Mouse (Mus musculus) embryonic facial prominence, embryonic 11.5 days (tissue): ENCODE measurements at regions not wholly inside any gene's neighbourhood (a gene's known extent, or its start where the extent isn't known, plus 50 kb on each side); places are given as distances from the start of the nearest gene placed in this dataset.

Source experiments
- ATAC-seq: fragments of 200-750 bp; cut with Nextera tagmentation; replicated peaks from 2 replicates; pipeline ENCODE4 v1.8.0; 2017; ENCODE audit warnings: low read depth; ENCODE audit not compliant: insufficient number of reproducible peaks, low FRiP score, low TSS enrichment
- DNase-seq: peaks from one replicate; pipeline ENCODE4 v3.0.0-alpha.2; 2015; ENCODE audit warnings: low spot score
- H3K27ac ChIP-seq: fragments of 300-500 bp; sonication (generic); replicated peaks from 2 replicates; pipeline ENCODE4 v1.5.1; 2014; ENCODE audit warnings: mild to moderate bottlenecking, low read depth, low read length, control low read depth
- H3K27me3 ChIP-seq: fragments of 300-500 bp; sonication (generic); 2 replicates; pipeline ENCODE4 v1.6.1; 2014; ENCODE audit warnings: mild to moderate bottlenecking, low read length, moderate library complexity, mixed read lengths; ENCODE audit not compliant: control insufficient read depth, insufficient read depth
- H3K36me3 ChIP-seq: fragments of 300-500 bp; sonication (generic); replicated peaks from 2 replicates; pipeline ENCODE4 v1.6.1; 2014; ENCODE audit warnings: low read depth, mild to moderate bottlenecking, low read length, moderate library complexity, mixed read lengths; ENCODE audit not compliant: control insufficient read depth, insufficient read depth
- H3K4me1 ChIP-seq: fragments of 300-500 bp; sonication (generic); 2 replicates; pipeline ENCODE4 v1.6.1; 2014; ENCODE audit warnings: low read length, mixed read lengths; ENCODE audit not compliant: control insufficient read depth, insufficient read depth
- H3K4me2 ChIP-seq: fragments of 300-500 bp; sonication (generic); 2 replicates; pipeline ENCODE4 v1.6.1; 2014; ENCODE audit warnings: low read depth, mild to moderate bottlenecking, control low read depth, low read length, moderate library complexity
- H3K4me3 ChIP-seq: fragments of 300-500 bp; sonication (generic); 2 replicates; pipeline ENCODE4 v1.5.1; 2014; ENCODE audit warnings: low read depth, low read length, control low read depth
- H3K9ac ChIP-seq: fragments of 300-500 bp; sonication (generic); replicated peaks from 2 replicates; pipeline ENCODE4 v1.6.1; 2014; ENCODE audit warnings: mild to moderate bottlenecking, control low read depth, low read length
- H3K9me3 ChIP-seq: fragments of 300-500 bp; sonication (generic); replicated peaks from 2 replicates; pipeline ENCODE4 v1.6.1; 2016; ENCODE audit warnings: mild to moderate bottlenecking, low read length, inconsistent platforms, mixed read lengths; ENCODE audit not compliant: control insufficient read depth
- WGBS: fragments of 180-500 bp; shearing (Covaris S2); extraction: QIAGEN DNeasy Blood & Tissue Kit; methylation state at CpG from one replicate; pipeline ENCODE4 v1.1.7; 2014; 5-methylcytosine and 5-hydroxymethylcytosine counted together

GRCm38 (mm10) chr13:102434372-102434954 lies 258.9 kb upstream of the Cd180 start:
- WGBS: 68% methylated on average over 3 of the region's 3 CpGs
- no peak for DNase-seq
- no peak overlapping the region for H3K4me3 ChIP-seq
- no peaks in the 10 kb centered on the region for H3K4me1 ChIP-seq
- H3K27ac ChIP-seq: no peak overlapping the region
- no peak for ATAC-seq
- H3K27me3 ChIP-seq: no peaks in the 10 kb centered on the region
- H3K36me3 ChIP-seq: no peaks in the 10 kb centered on the region
- H3K9me3 ChIP-seq: no peaks in the 10 kb centered on the region
- no peak overlapping the region for H3K9ac ChIP-seq
- no peak overlapping the region for H3K4me2 ChIP-seq

GRCm38 (mm10) chr13:102442676-102443075 lies 250.7 kb upstream of the Cd180 start:
- no peak overlapping the region for H3K9ac ChIP-seq
- H3K36me3 ChIP-seq: no peaks in the 10 kb centered on the region
- H3K4me3 ChIP-seq: no peak overlapping the region
- H3K27me3 ChIP-seq: no peaks in the 10 kb centered on the region
- ATAC-seq (no peak), DNase-seq (no peak)
- H3K4me1 ChIP-seq: no peaks in the 10 kb centered on the region
- no peaks in the 10 kb centered on the region for H3K9me3 ChIP-seq
- 72% methylated on average over 2 of the region's 2 CpGs for WGBS
- no peak overlapping the region for H3K4me2 ChIP-seq
- H3K27ac ChIP-seq: no peak overlapping the region

GRCm38 (mm10) chr13:102447310-102447709 lies 246.0 kb upstream of the Cd180 start:
- Histone ChIP-seq H3K9ac (no peak overlapping the region), H3K4me1 (no peaks in the 10 kb centered on the region), H3K36me3 (no peaks in the 10 kb centered on the region), H3K9me3 (no peaks in the 10 kb centered on the region), H3K4me2 (no peak overlapping the region), H3K27ac (no peak overlapping the region), H3K4me3 (no peak overlapping the region), H3K27me3 (no peaks in the 10 kb centered on the region)
- WGBS: 53% methylated on average over 5 of the region's 5 CpGs
- peak; percentile 12 for DNase-seq
- no peak for ATAC-seq

- H3K9ac ChIP-seq: no peak overlapping the region
- no peaks in the 10 kb centered on the region for H3K36me3 ChIP-seq
- H3K27me3 ChIP-seq: no peaks in the 10 kb centered on the region
- H3K27ac ChIP-seq: no peak overlapping the region
- H3K9me3 ChIP-seq: no peaks in the 10 kb centered on the region
- 20% methylated on average over 8 of the region's 8 CpGs for WGBS
- peak; percentile 25 for DNase-seq
- ATAC-seq: no peak
- H3K4me3 ChIP-seq: no peak overlapping the region
- no peaks in the 10 kb centered on the region for H3K4me1 ChIP-seq
- no peak overlapping the region for H3K4me2 ChIP-seq
Observed at GRCm38 (mm10) chr13:102449416-102450121, 243.8 kb upstream of the Cd180 start.

- 78% methylated on average over 7 of the region's 7 CpGs for WGBS
- H3K9ac ChIP-seq: no peak overlapping the region
- H3K9me3 ChIP-seq: no peaks in the 10 kb centered on the region
- no peak overlapping the region for H3K27ac ChIP-seq
- no peaks in the 10 kb centered on the region for H3K4me1 ChIP-seq
- H3K27me3 ChIP-seq: no peaks in the 10 kb centered on the region
- H3K4me3 ChIP-seq: no peak overlapping the region
- no peak for ATAC-seq
- no peak overlapping the region for H3K4me2 ChIP-seq
- no peaks in the 10 kb centered on the region for H3K36me3 ChIP-seq
- DNase-seq: no peak
Observed at GRCm38 (mm10) chr13:102451176-102451575, 242.2 kb upstream of the Cd180 start.

- Histone ChIP-seq H3K27me3 (no peaks in the 10 kb centered on the region), H3K9me3 (no peaks in the 10 kb centered on the region), H3K4me1 (no peaks in the 10 kb centered on the region), H3K4me3 (no peak overlapping the region), H3K9ac (no peak overlapping the region), H3K36me3 (no peaks in the 10 kb centered on the region), H3K27ac (no peak overlapping the region), H3K4me2 (no peak overlapping the region)
- no peak for ATAC-seq
- WGBS: 64% methylated on average over 2 of the region's 2 CpGs
- DNase-seq: no peak
Observed at GRCm38 (mm10) chr13:102458711-102459110, 234.6 kb upstream of the Cd180 start.

GRCm38 (mm10) chr13:102463993-102464392 lies 229.4 kb upstream of the Cd180 start:
- ATAC-seq (no peak), DNase-seq (no peak)
- H3K4me3 ChIP-seq: no peak overlapping the region
- H3K4me1 ChIP-seq: no peaks in the 10 kb centered on the region
- H3K4me2 ChIP-seq: no peak overlapping the region
- no peak overlapping the region for H3K27ac ChIP-seq
- no peaks in the 10 kb centered on the region for H3K9me3 ChIP-seq
- no peak overlapping the region for H3K9ac ChIP-seq
- no peaks in the 10 kb centered on the region for H3K27me3 ChIP-seq
- H3K36me3 ChIP-seq: no peaks in the 10 kb centered on the region
- 78% methylated on average over 2 of the region's 2 CpGs for WGBS

- no peak for DNase-seq
- H3K27me3 ChIP-seq: no peaks in the 10 kb centered on the region
- no peaks in the 10 kb centered on the region for H3K4me1 ChIP-seq
- H3K36me3 ChIP-seq: no peaks in the 10 kb centered on the region
- no peak overlapping the region for H3K9ac ChIP-seq
- H3K4me3 ChIP-seq: no peak overlapping the region
- no peaks in the 10 kb centered on the region for H3K9me3 ChIP-seq
- no peak for ATAC-seq
- no peak overlapping the region for H3K4me2 ChIP-seq
- WGBS: 74% methylated on average over 3 of the region's 3 CpGs
- no peak overlapping the region for H3K27ac ChIP-seq
Observed at GRCm38 (mm10) chr13:102481906-102482305, 211.5 kb upstream of the Cd180 start.
